Mouse (Mus musculus): ENCODE data around the gene Dusp10. TPM values are rescaled to one million over a fixed set of nuclear protein-coding genes. Genes with fewer than 3 reads are reported as not detected.

Gene Dusp10
- polyA plus RNA-seq, 1 experiment = 28.7 TPM

- DNase-seq = no peak
- TF ChIP-seq POLR2A (IDR thresholded peaks at IDR 0.05; ENCODE audit: borderline replicate concordance, insufficient read depth, low read length) (no peak), CTCF (IDR thresholded peaks at IDR 0.05; ENCODE audit: borderline replicate concordance, insufficient read depth, low read depth, low read length) (no peak)
- 49% methylated on average over 7 of the region's 7 CpGs for WGBS
- H3K27ac ChIP-seq (ENCODE audit: insufficient read depth, low read length) = no peak overlapping the region
- H3K4me3 ChIP-seq (replicated peaks; ENCODE audit: insufficient read depth, low read depth, low read length) = no peak overlapping the region
- H3K4me1 ChIP-seq (ENCODE audit: control insufficient read depth, insufficient read depth, low read length) = no peaks in the 10 kb centered on the region
- no peaks in the 10 kb centered on the region for H3K27me3 ChIP-seq (ENCODE audit: control insufficient read depth, insufficient read depth, low read length)
These were observed 104.5 kb downstream of the Dusp10 start for GRCm38 (mm10) chr1:184117586-184117985.

- H3K4me1 ChIP-seq (ENCODE audit: control insufficient read depth, insufficient read depth, low read length) = no peaks in the 10 kb centered on the region
- H3K4me3 ChIP-seq (replicated peaks; ENCODE audit: insufficient read depth, low read depth, low read length) = no peak overlapping the region
- H3K27ac ChIP-seq (ENCODE audit: insufficient read depth, low read length) = no peak overlapping the region
- TF ChIP-seq CTCF (IDR thresholded peaks at IDR 0.05; ENCODE audit: borderline replicate concordance, insufficient read depth, low read depth, low read length) (no peak), POLR2A (IDR thresholded peaks at IDR 0.05; ENCODE audit: borderline replicate concordance, insufficient read depth, low read length) (no peak)
- DNase-seq = no peak
- WGBS = 85% methylated on average over 2 of the region's 2 CpGs
- no peaks in the 10 kb centered on the region for H3K27me3 ChIP-seq (ENCODE audit: control insufficient read depth, insufficient read depth, low read length)
These were observed 104.9 kb downstream of the Dusp10 start for GRCm38 (mm10) chr1:184117991-184118390.

GRCm38 (mm10) chr1:184118586-184118985 is 105.5 kb downstream of the Dusp10 start:
- Histone ChIP-seq H3K4me3 (replicated peaks; ENCODE audit: insufficient read depth, low read depth, low read length) (no peak overlapping the region), H3K27ac (ENCODE audit: insufficient read depth, low read length) (no peak overlapping the region), H3K4me1 (ENCODE audit: control insufficient read depth, insufficient read depth, low read length) (no peaks in the 10 kb centered on the region), H3K27me3 (ENCODE audit: control insufficient read depth, insufficient read depth, low read length) (no peaks in the 10 kb centered on the region)
- WGBS = 75% methylated on average over 1 of the region's 1 CpGs
- no peak for DNase-seq
- TF ChIP-seq CTCF (IDR thresholded peaks at IDR 0.05; ENCODE audit: borderline replicate concordance, insufficient read depth, low read depth, low read length) (no peak), POLR2A (IDR thresholded peaks at IDR 0.05; ENCODE audit: borderline replicate concordance, insufficient read depth, low read length) (no peak)

Other genes with a start within 250 kb of the Dusp10 start
- gene 1700056E22Rik, start 21.0 kb downstream of the Dusp10 start, polyA plus RNA-seq (2012; rRNA removed) = 0.51 and 0.71 TPM in 2 replicates

Data from cerebellum, adult 2 months (tissue).